In the genomic region with DNA sequence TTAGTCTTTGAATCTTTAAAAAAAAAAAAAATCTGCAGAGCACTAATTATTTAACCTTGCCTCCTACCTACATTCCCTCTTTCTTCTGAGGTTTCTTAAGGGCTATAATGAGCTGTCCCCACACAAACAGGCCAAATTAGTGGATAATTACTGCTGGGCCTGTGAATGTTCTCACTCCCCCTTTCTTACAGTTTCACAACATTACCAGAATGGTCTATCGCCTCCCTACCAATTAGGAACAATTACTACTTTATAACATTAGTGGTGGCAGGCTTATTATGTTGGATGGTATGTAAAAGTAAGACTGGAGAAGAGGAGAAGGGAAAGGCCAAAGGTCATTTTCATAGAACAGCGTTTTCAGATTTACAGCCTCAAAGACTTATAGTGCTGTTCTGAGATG, we compare ENCODE assay signal across 21 mouse cellular contexts.
DNase-seq lines count a peak whose midpoint lies in the region; ATAC-seq lines count a peak whose summit lies in the region.
"Had no signal": no experiment of that assay in that cellular context is flagged by ENCODE, and none has a peak within 500 bp of the region (broad histone marks: within the 10 kb centered on the region; RNA-seq: fewer than 3 reads in every experiment).

No protein-coding gene starts in this region.

- no peak overlapping the region for H3K27ac ChIP-seq in embryonic facial prominence, embryonic 14.5 days (replicated peaks; ENCODE audit: low read depth, low read length)
- no peak overlapping the region for H3K27ac ChIP-seq in embryonic facial prominence, embryonic 10.5 days (replicated peaks)
- H3K27ac ChIP-seq in forebrain, embryonic 14.5 days (ENCODE audit: low read depth, low read length) = no peak overlapping the region
- H3K27ac ChIP-seq in hindbrain, embryonic 11.5 days (ENCODE audit: low read depth, low read length) = no peak overlapping the region
- H3K27ac ChIP-seq: embryonic facial prominence, embryonic 13.5 days; heart, embryonic 10.5 days; hindbrain, embryonic 15.5 days had no signal

- no peak overlapping the region for H3K4me3 ChIP-seq in embryonic facial prominence, embryonic 14.5 days (ENCODE audit: low read depth, low read length)
- no peak overlapping the region for H3K4me3 ChIP-seq in embryonic facial prominence, embryonic 10.5 days
- H3K4me3 ChIP-seq in forebrain, embryonic 14.5 days (ENCODE audit: low read depth, low read length) = no peak overlapping the region
- H3K4me3 ChIP-seq in hindbrain, embryonic 11.5 days (ENCODE audit: low read depth, low read length) = no peak overlapping the region
- H3K4me3 ChIP-seq: embryonic facial prominence, embryonic 13.5 days; heart, embryonic 10.5 days; hindbrain, embryonic 15.5 days had no signal

- no peak overlapping the region for H3K9ac ChIP-seq in embryonic facial prominence, embryonic 14.5 days (ENCODE audit: low read depth, low read length)
- H3K9ac ChIP-seq in forebrain, embryonic 14.5 days (ENCODE audit: low read length) = no peak overlapping the region
- no peak overlapping the region for H3K9ac ChIP-seq in hindbrain, embryonic 11.5 days (ENCODE audit: low read depth, low read length)
- H3K9ac ChIP-seq: embryonic facial prominence, embryonic 13.5 days; hindbrain, embryonic 15.5 days had no signal

- no peak overlapping the region for H3K4me2 ChIP-seq in embryonic facial prominence, embryonic 14.5 days (ENCODE audit: low read depth, low read length)
- no peak overlapping the region for H3K4me2 ChIP-seq in forebrain, embryonic 14.5 days (ENCODE audit: low read length)
- no peak overlapping the region for H3K4me2 ChIP-seq in hindbrain, embryonic 11.5 days (replicated peaks; ENCODE audit: low read depth, low read length)
- H3K4me2 ChIP-seq: embryonic facial prominence, embryonic 13.5 days; hindbrain, embryonic 15.5 days had no signal

- peak; percentile 7 for DNase-seq in embryonic facial prominence, embryonic 14.5 days (ENCODE audit: low spot score)
- DNase-seq in embryonic facial prominence, embryonic 10.5 days (ENCODE audit: low spot score) = no peak
- DNase-seq in Muller cell, postnatal 12 days (ENCODE audit: inconsistent ontology term) = peak; percentile 40
- DNase-seq in forebrain, embryonic 14.5 days (ENCODE audit: low spot score) = peak; percentile 82
- DNase-seq in retina, embryonic 14.5 days (ENCODE audit: low spot score) = peak; percentile 74
- DNase-seq in thymus, postnatal 0 days (ENCODE audit: low spot score) = no peak
- no peak for DNase-seq in hindbrain, embryonic 11.5 days (ENCODE audit: low spot score)
- DNase-seq: adrenal gland, postnatal 14 days; cerebellum, adult 18-20 months; cerebellum, postnatal 10 days; gastrocnemius, postnatal 36 days; heart, adult 18-20 months; heart, postnatal 10 days; heart, postnatal 4 days; kidney, adult 2 months had no signal

- 0 out of 2 replicates have a peak, but pooled peaks cover 3% of the 10 kb centered on the region for H3K9me3 ChIP-seq in embryonic facial prominence, embryonic 14.5 days (ENCODE audit: control insufficient read depth, low read length)
- H3K9me3 ChIP-seq in embryonic facial prominence, embryonic 10.5 days = no peaks in the 10 kb centered on the region
- no peaks in the 10 kb centered on the region for H3K9me3 ChIP-seq in forebrain, embryonic 14.5 days (replicated peaks; ENCODE audit: control insufficient read depth, low read length)
- no peaks in the 10 kb centered on the region for H3K9me3 ChIP-seq in hindbrain, embryonic 11.5 days (ENCODE audit: control insufficient read depth, low read length)
- H3K9me3 ChIP-seq: embryonic facial prominence, embryonic 13.5 days; heart, embryonic 10.5 days; hindbrain, embryonic 15.5 days had no signal

- WGBS in embryonic facial prominence, embryonic 14.5 days = 62% methylated on average over 2 of the region's 2 CpGs
- WGBS in embryonic facial prominence, embryonic 10.5 days = 60% methylated on average over 2 of the region's 2 CpGs
- 7% methylated on average over 2 of the region's 2 CpGs for WGBS in forebrain, embryonic 14.5 days
- WGBS in hindbrain, embryonic 11.5 days = 82% methylated on average over 2 of the region's 2 CpGs

- H3K27me3 ChIP-seq in embryonic facial prominence, embryonic 14.5 days (replicated peaks; ENCODE audit: control insufficient read depth, insufficient read depth, low read length) = no peaks in the 10 kb centered on the region
- H3K27me3 ChIP-seq in embryonic facial prominence, embryonic 10.5 days (replicated peaks; ENCODE audit: low read depth, poor library complexity, severe bottlenecking) = no peaks in the 10 kb centered on the region
- H3K27me3 ChIP-seq in forebrain, embryonic 14.5 days (replicated peaks; ENCODE audit: control insufficient read depth, insufficient read depth, low read length) = no peaks in the 10 kb centered on the region
- H3K27me3 ChIP-seq in hindbrain, embryonic 11.5 days (ENCODE audit: control insufficient read depth, insufficient read depth, low read length) = no peaks in the 10 kb centered on the region
- H3K27me3 ChIP-seq: embryonic facial prominence, embryonic 13.5 days; hindbrain, embryonic 15.5 days; Patski had no signal

- no peaks in the 10 kb centered on the region for H3K36me3 ChIP-seq in embryonic facial prominence, embryonic 14.5 days (ENCODE audit: control insufficient read depth, insufficient read depth, low read length)
- H3K36me3 ChIP-seq in embryonic facial prominence, embryonic 10.5 days (replicated peaks) = no peaks in the 10 kb centered on the region
- no peaks in the 10 kb centered on the region for H3K36me3 ChIP-seq in forebrain, embryonic 14.5 days (ENCODE audit: control insufficient read depth, insufficient read depth, low read length)
- H3K36me3 ChIP-seq in hindbrain, embryonic 11.5 days (ENCODE audit: control insufficient read depth, insufficient read depth, low read length) = no peaks in the 10 kb centered on the region
- H3K36me3 ChIP-seq: embryonic facial prominence, embryonic 13.5 days; heart, embryonic 10.5 days; hindbrain, embryonic 15.5 days had no signal

- no peaks in the 10 kb centered on the region for H3K4me1 ChIP-seq in embryonic facial prominence, embryonic 14.5 days (ENCODE audit: control insufficient read depth, insufficient read depth, low read length)
- H3K4me1 ChIP-seq in embryonic facial prominence, embryonic 10.5 days = no peaks in the 10 kb centered on the region
- no peaks in the 10 kb centered on the region for H3K4me1 ChIP-seq in forebrain, embryonic 14.5 days (ENCODE audit: control insufficient read depth, insufficient read depth, low read length)
- no peaks in the 10 kb centered on the region for H3K4me1 ChIP-seq in hindbrain, embryonic 11.5 days (replicated peaks; ENCODE audit: control insufficient read depth, insufficient read depth, low read length)
- H3K4me1 ChIP-seq: embryonic facial prominence, embryonic 13.5 days; heart, embryonic 10.5 days; hindbrain, embryonic 15.5 days had no signal

- peak; percentile 9; the same call in 1 of the 2 replicates for ATAC-seq in embryonic facial prominence, embryonic 14.5 days (ENCODE audit: low read depth)
- ATAC-seq in forebrain, embryonic 14.5 days = peak; percentile 96
- no peak for ATAC-seq in hindbrain, embryonic 11.5 days (ENCODE audit: low FRiP score)
- ATAC-seq: activated CD4-positive, CD25-positive, alpha-beta regulatory T cell, adult 4 months; intestine, embryonic 16.5 days; Patski had no signal

Comparison
In these comparisons a context has a peak if more than half of its experiments do, and no peak if none do; other contexts are left out.
1. DNase-seq: peak in embryonic facial prominence, embryonic 14.5 days (single experiment), Muller cell, postnatal 12 days (single experiment), forebrain, embryonic 14.5 days (single experiment) and retina, embryonic 14.5 days (single experiment); none in embryonic facial prominence, embryonic 10.5 days (single experiment), thymus, postnatal 0 days (single experiment) and hindbrain, embryonic 11.5 days (single experiment).